Mouse (Mus musculus) Patski (cell line): ENCODE data around the gene Gnl1. TPM values are rescaled to one million over a fixed set of nuclear protein-coding genes. Genes with fewer than 3 reads are reported as not detected.
"Not testable (repeated sequence)": the region's sequence is repeated elsewhere in the genome, so short reads cannot be mapped to it uniquely, and the experiment has no call there.

Experiments
- ATAC-seq: fragments of 100-300 bp; one replicate; pipeline ENCODE4 v1.8.0; 2021
- CTCF ChIA-PET: fragments of 350-600 bp; sonication (Branson Sonifier 250); formaldehyde crosslinking; loops from one replicate; lab custom pipeline; 2022; ENCODE audit warnings: inconsistent platforms; lab: Charles Lee
- POLR2A ChIA-PET: fragments of 350-600 bp; sonication (Branson Sonifier 250); formaldehyde crosslinking; loops from one replicate; lab custom pipeline; 2022; ENCODE audit warnings: antibody characterized with exemption, inconsistent platforms; lab: Charles Lee
- DNase-seq: peaks from one replicate; pipeline ENCODE4 v3.0.0-alpha.2; 2011; ENCODE audit warnings: low read depth, low spot score
- H3K27me3 ChIP-seq: fragments of 371-371 bp; one replicate; pipeline ENCODE4 v1.5.1; 2021
- CTCF ChIP-seq: fragments of 100-300 bp; IDR thresholded peaks from one replicate; pipeline ENCODE4 v1.5.1; 2021
- in situ Hi-C: fragments of 300-500 bp; cut with MboI; formaldehyde crosslinking; loops from 3 replicates; pipeline ENCODE4 v1.11.1; 2018; ENCODE audit warnings: low pct_unique_long_range_greater_than_20kb, mixed read lengths
- polyA plus RNA-seq: library from polyadenylated mRNA; unstranded; gene quantifications from one replicate; pipeline ENCODE4 v1.2.3, GENCODE M21; 2021

Gnl1 gene
- polyA plus RNA-seq, 1 experiment from 2014 or later: 74.4 TPM

GRCm38 (mm10) chr17:36022098-36022497 lies 42.4 kb downstream of the Gnl1 start:
- no peak for DNase-seq
- no peak for TF ChIP-seq CTCF
- in situ Hi-C loops: no loop called here
- ATAC-seq: no peak
- ChIA-PET POLR2A (no interaction called here), CTCF (interaction anchor here (1.6 to 4.4 kb wide), 2 partner anchors 20 to 39 kb away, joined by 4 to 44 read pairs; no protein-coding TSS in a partner anchor)
- no peaks in the 10 kb centered on the region for H3K27me3 ChIP-seq

- no peaks in the 10 kb centered on the region for H3K27me3 ChIP-seq
Observed at GRCm38 (mm10) chr17:36022922-36023321, 43.3 kb downstream of the Gnl1 start.

DNA sequence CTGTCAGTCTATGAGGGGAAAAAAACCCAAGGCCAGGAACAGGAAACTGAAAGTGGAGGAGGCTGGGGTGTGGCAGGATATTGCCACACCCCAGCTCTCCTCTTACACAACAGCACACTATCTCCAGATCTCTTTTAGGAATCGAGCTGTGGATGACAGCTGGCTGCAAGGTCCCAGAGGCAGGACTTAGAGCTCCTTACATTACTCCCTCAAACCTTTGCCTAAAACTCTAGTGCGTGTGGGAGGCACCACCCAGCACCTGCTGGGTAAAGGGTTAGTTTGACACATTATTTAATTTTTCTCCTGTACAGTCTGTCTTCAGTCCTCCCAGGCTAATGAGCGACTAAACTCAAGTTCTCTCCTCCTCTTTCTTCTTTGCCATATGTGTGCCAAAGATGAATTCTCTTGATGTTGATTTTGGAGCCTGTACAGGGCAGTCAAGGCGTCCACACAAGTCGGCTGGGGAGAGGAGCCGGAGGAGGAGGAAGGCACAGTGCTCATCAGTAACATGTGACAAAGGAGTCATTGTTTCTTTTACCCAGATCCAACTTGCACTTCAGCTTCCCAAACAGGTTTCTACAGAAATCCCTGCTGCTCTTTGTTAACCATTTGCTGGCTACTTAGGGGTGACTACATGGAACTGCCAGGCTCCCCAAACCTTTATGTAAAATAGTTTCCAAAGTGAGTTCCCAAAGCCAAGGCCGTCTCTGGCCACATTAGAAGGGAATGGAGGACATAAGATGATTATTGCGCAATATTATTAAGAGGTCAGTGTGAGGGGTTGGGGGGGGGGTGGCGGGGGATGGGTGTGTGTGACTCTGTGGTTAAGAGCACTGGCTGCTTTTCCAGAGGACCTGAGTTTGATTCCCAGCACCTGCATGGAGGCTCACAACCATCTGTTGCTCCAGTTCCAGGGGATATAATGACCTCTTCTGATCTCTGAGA lies 44.3 kb downstream of the Gnl1 start:
- in situ Hi-C loops: no loop called here
- ATAC-seq (no peak), DNase-seq (no peak)
- POLR2A ChIA-PET: no interaction called here
- TF ChIP-seq CTCF: no peak
- no peaks in the 10 kb centered on the region for H3K27me3 ChIP-seq
- CTCF ChIA-PET: interaction anchor here (1.1 to 3.0 kb wide), 3 partner anchors 20 to 30 kb away, joined by 3 to 8 read pairs (median 5); no protein-coding TSS in a partner anchor

More at GRCm38 (mm10) chr17:36022922-36023321, 43.3 kb downstream of the Gnl1 start:
- no peak for TF ChIP-seq CTCF
- POLR2A ChIA-PET: no interaction called here
- CTCF ChIA-PET: interaction anchor here (3.0 kb wide), 1 partner anchor 26 kb away, joined by 8 read pairs; no protein-coding TSS in a partner anchor
- DNase-seq (no peak), ATAC-seq (no peak)
- in situ Hi-C loops: no loop called here

GRCm38 (mm10) chr17:36025197-36025596 lies 45.5 kb downstream of the Gnl1 start:
- in situ Hi-C loops: no loop called here
- ATAC-seq (no peak), DNase-seq (no peak)
- no peak for TF ChIP-seq CTCF
- no peaks in the 10 kb centered on the region for H3K27me3 ChIP-seq
- CTCF ChIA-PET: interaction anchor here (1.4 to 3.0 kb wide), 3 partner anchors 20 to 31 kb away, joined by 3 to 8 read pairs (median 5); no protein-coding TSS in a partner anchor
- POLR2A ChIA-PET: no interaction called here

- ChIA-PET POLR2A (no interaction called here), CTCF (interaction anchor here (1.4 kb wide), 2 partner anchors 21 to 32 kb away, joined by 3 to 5 read pairs; no protein-coding TSS in a partner anchor)
- DNase-seq (no peak), ATAC-seq (no peak)
- no peak for TF ChIP-seq CTCF
- in situ Hi-C loops: no loop called here
- H3K27me3 ChIP-seq: no peaks in the 10 kb centered on the region
Observed at GRCm38 (mm10) chr17:36025901-36026300, 46.2 kb downstream of the Gnl1 start.

- ATAC-seq (no peak), DNase-seq (no peak)
- ChIA-PET CTCF (interaction anchor here (1.4 to 1.8 kb wide), 2 partner anchors 34 kb away, joined by 3 to 5 read pairs; no protein-coding TSS in a partner anchor), POLR2A (no interaction called here)
- in situ Hi-C loops: no loop called here
- no peaks in the 10 kb centered on the region for H3K27me3 ChIP-seq
- no peak for TF ChIP-seq CTCF
Observed at GRCm38 (mm10) chr17:36027663-36028062, 48.0 kb downstream of the Gnl1 start.

DNA sequence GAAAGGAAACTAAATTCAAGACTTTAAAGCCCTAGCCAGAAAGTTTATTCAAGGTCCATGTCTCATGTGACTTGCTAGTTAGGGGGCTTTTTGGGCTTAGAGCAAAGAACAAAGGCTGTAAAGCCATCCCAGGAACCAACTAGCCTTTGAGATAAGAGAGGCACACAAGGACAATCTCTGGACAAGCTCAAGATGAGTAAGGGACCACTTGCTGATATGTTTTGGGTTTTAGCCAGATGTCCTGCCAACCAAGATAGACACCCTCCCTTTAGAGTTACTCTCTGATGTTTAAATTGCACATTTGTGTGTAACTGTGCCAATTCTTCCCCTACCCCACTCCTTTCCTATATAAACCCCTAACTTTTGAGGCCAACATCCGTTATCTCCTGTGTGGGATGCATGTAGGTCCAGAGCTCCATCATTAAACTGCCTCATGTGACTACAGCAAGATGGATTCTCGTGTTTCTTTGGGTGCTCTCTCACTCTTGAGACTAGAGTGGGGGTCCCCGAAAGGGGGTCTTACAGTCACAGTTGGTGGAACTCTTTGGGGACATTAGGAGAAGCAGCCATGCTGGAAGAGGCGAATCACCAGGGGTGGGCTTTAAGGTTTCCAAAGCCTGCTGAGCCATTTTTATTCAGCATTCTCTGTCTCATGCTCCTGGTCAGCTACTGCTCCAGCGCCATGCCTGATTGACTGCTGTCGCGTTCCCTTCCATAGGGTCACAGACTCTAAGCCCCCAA lies 49.4 kb downstream of the Gnl1 start:
- POLR2A ChIA-PET: no interaction called here
- ATAC-seq (no peak), DNase-seq (no peak)
- TF ChIP-seq CTCF: no peak
- in situ Hi-C loops: no loop called here
- CTCF ChIA-PET: interaction anchor here (0.8 to 1.8 kb wide), 2 partner anchors 31 to 35 kb away, joined by 3 to 5 read pairs; no protein-coding TSS in a partner anchor
- H3K27me3 ChIP-seq: no peaks in the 10 kb centered on the region

DNA sequence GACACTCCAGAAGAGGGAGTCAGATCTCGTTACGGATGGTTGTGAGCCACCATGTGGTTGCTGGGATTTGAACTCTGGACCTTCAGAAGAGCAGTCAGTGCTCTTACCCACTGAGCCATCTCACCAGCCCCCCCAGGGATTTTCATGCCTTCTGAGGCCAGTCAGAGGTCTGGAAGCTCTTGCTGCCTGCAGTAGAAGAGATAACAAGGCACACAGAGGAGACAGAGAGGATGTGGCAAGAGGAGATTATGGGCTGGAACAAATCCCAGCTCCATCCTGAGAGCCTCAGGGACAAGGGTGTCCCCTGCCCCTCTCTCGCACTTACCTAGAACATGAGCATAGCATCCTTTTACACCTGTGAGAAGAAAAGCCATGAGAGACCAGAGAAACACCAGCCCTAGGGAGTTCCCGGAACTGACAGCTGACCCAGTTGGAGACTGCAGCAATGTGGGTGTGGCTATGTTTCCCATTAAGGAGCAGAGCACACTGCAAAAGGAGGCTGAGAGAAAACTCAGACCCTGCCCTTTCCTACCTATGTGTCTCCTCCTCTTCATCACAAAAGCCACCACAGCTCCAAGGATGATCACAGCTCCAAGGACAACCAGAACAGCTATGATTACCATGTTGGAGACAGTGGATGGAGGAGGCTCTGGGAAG lies 50.5 kb downstream of the Gnl1 start:
- ATAC-seq, POLR2A ChIA-PET, DNase-seq, H3K27me3 ChIP-seq: not testable (repeated sequence)
- in situ Hi-C loops: loop anchor here (10.0 kb wide), 1 partner anchor 85 kb away; no protein-coding TSS in a partner anchor
- CTCF ChIA-PET: interaction anchor here (1.0 to 3.1 kb wide), 3 partner anchors 27 to 33 kb away, joined by 3 to 12 read pairs (median 6); no protein-coding TSS in a partner anchor

DNA sequence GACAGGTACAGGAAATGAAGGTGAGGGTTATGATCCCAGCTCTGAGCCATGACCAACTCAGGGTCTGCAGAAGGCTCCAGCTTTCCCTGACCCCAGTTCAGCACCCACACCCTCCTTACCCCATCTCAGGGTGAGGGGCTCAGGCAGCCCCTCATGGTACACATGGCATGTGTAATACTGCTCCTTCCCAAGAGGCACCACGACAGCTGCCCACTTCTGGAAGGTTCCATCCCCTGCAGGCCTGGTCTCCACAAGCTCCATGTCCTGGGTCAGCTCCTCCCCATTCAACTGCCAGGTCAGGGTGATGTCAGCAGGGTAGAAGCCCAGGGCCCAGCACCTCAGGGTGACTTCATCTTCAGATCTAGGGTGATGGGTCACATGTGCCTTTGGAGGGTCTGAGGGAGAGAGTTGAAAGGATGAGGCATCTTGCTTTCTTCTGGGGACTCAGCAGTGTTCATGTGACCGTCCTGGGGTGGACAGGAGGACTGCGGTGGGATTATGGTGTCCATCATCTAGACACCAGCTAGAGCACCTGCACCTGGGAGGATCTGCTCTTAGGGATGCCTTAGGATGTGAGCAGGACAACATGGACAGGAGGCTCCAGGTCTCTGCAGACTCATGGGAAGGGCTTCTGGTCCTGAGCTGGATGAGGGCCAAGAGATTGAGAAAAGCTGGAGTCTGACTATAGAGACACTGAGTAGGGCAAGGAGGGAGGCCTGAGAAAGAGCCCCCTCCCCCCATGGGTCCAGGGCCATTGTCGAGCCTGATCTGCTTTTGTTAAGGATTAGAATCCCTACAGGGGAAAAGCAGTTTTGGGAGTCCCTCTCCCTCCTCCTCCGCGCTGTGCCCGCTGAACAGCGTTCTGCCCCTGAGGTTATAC lies 51.3 kb downstream of the Gnl1 start:
- POLR2A ChIA-PET: interaction anchor here (0.7 kb wide), 1 partner anchor 33 kb away, joined by 3 read pairs; no protein-coding TSS in a partner anchor
- CTCF ChIA-PET: interaction anchor here (0.9 to 3.1 kb wide), 4 partner anchors 10 to 34 kb away, joined by 3 to 12 read pairs (median 4); partner anchors contain the start of gene H2-T24
- not testable (repeated sequence) for ATAC-seq, H3K27me3 ChIP-seq, DNase-seq
- in situ Hi-C loops: loop anchor here (10.0 kb wide), 1 partner anchor 84 kb away; no protein-coding TSS in a partner anchor
